Mouse (Mus musculus) CH12.LX (cell line): ENCODE measurements around the gene Inppl1. TPM values are rescaled to one million over a fixed set of nuclear protein-coding genes. Genes with fewer than 3 reads are reported as not detected.

ENCODE experiments used
- DNase-seq: peaks from one replicate; pipeline ENCODE4 v3.0.0-alpha.2; 2013; ENCODE audit errors: extremely low read depth
- H3K27ac ChIP-seq: 2 replicates; pipeline ENCODE4 v1.5.1; 2012; ENCODE audit warnings: low read depth, mild to moderate bottlenecking, control low read depth, moderate library complexity; ENCODE audit not compliant: insufficient read depth
- H3K27me3 ChIP-seq: replicated peaks from 2 replicates; pipeline ENCODE3; 2012; ENCODE audit warnings: inconsistent platforms
- H3K36me3 ChIP-seq, 2 experiments: replicated peaks in 1 of 2; 2 replicates each; pipeline versions ENCODE3 to v1.6.1; 2012; ENCODE audit warnings: inconsistent platforms in 1 of 2, low read length in 1 of 2, mild to moderate bottlenecking in 1 of 2, mixed read lengths in 1 of 2, moderate library complexity in 1 of 2; ENCODE audit not compliant: control insufficient read depth in 1 of 2, insufficient read depth in 1 of 2
- H3K4me1 ChIP-seq, 2 experiments: 2 replicates each; pipeline ENCODE4 v1.6.1; 2012; ENCODE audit warnings: inconsistent platforms in 1 of 2, moderate library complexity in 1 of 2; ENCODE audit not compliant: insufficient read depth in 2 of 2, control insufficient read depth in 1 of 2
- H3K4me2 ChIP-seq: 2 replicates; pipeline ENCODE4 v1.6.1; 2012; ENCODE audit warnings: low read depth, mild to moderate bottlenecking, control low read depth; ENCODE audit not compliant: poor library complexity, insufficient read depth, severe bottlenecking
- H3K4me3 ChIP-seq, 3 experiments: fragments of 150-350 bp in 1 of 3; sonication (generic) in 1 of 3; replicated peaks in 1 of 3; 2 replicates each; pipeline versions ENCODE3 to v1.5.1; 2011 to 2012; ENCODE audit warnings: low read depth in 2 of 3, low read length in 2 of 3, mild to moderate bottlenecking in 2 of 3, moderate library complexity in 2 of 3, control low read depth in 1 of 3, improper control_type of control experiment in 1 of 3, inconsistent platforms in 1 of 3, mixed read lengths in 1 of 3; ENCODE audit not compliant: poor library complexity in 1 of 3
- H3K79me2 ChIP-seq: replicated peaks from 2 replicates; pipeline ENCODE4 v1.6.1; 2012; ENCODE audit warnings: mild to moderate bottlenecking, moderate library complexity; ENCODE audit not compliant: control insufficient read depth, poor library complexity, insufficient read depth, severe bottlenecking; ENCODE audit errors: extremely low read depth
- H3K9ac ChIP-seq: 2 replicates; pipeline ENCODE4 v1.6.1; 2012; ENCODE audit warnings: low read depth, mild to moderate bottlenecking, control low read depth, moderate library complexity; ENCODE audit not compliant: insufficient read depth
- H3K9me3 ChIP-seq: replicated peaks from 2 replicates; pipeline ENCODE3; 2012; ENCODE audit warnings: low read length, inconsistent platforms, mixed read lengths
- BHLHE40 ChIP-seq: IDR thresholded peaks from 2 replicates; pipeline ENCODE4 v1.6.1; 2011; ENCODE audit warnings: mild to moderate bottlenecking, low read depth, low read length, improper control_type of control experiment
- CTCF ChIP-seq, 2 experiments: IDR thresholded peaks in 1 of 2; conservative IDR thresholded peaks in 1 of 2; 2 replicates each; pipeline ENCODE4 v1.5.1; 2011 to 2012; ENCODE audit warnings: low read depth in 2 of 2, low read length in 2 of 2, improper control_type of control experiment in 1 of 2, inconsistent platforms in 1 of 2, mild to moderate bottlenecking in 1 of 2, moderate library complexity in 1 of 2
- E2F4 ChIP-seq: IDR thresholded peaks from 2 replicates; pipeline ENCODE4 v1.6.1; 2011; ENCODE audit warnings: low read depth, low read length, improper control_type of control experiment; ENCODE audit not compliant: insufficient replicate concordance
- ELF1 ChIP-seq: IDR thresholded peaks from 2 replicates; pipeline ENCODE4 v1.6.1; 2014; ENCODE audit warnings: low read depth, mild to moderate bottlenecking, inconsistent platforms, low read length, improper control_type of control experiment
- GABPA ChIP-seq: IDR thresholded peaks from 2 replicates; pipeline ENCODE4 v1.6.1; 2012; ENCODE audit warnings: low read depth, low read length, improper control_type of control experiment, inconsistent platforms; ENCODE audit not compliant: insufficient replicate concordance
- HCFC1 ChIP-seq: IDR thresholded peaks from 2 replicates; pipeline ENCODE4 v1.6.1; 2012; ENCODE audit warnings: low read depth, mild to moderate bottlenecking, inconsistent platforms, low read length, improper control_type of control experiment
- IRF4 ChIP-seq: IDR thresholded peaks from 2 replicates; pipeline ENCODE4 v1.6.1; 2014; ENCODE audit warnings: low read depth, mild to moderate bottlenecking, inconsistent platforms, low read length, improper control_type of control experiment
- JUN ChIP-seq: IDR thresholded peaks from 2 replicates; pipeline ENCODE4 v1.6.1; 2011; ENCODE audit warnings: low read depth, mild to moderate bottlenecking, low read length, improper control_type of control experiment, moderate library complexity; ENCODE audit not compliant: insufficient read depth
- JUND ChIP-seq: conservative IDR thresholded peaks from 2 replicates; pipeline ENCODE4 v1.6.1; 2011; ENCODE audit warnings: low read depth, low read length, improper control_type of control experiment
- MAFK ChIP-seq: IDR thresholded peaks from 2 replicates; pipeline ENCODE4 v1.6.1; 2011; ENCODE audit warnings: low read length, improper control_type of control experiment; ENCODE audit not compliant: insufficient replicate concordance
- MAZ ChIP-seq: IDR thresholded peaks from 2 replicates; pipeline ENCODE4 v1.6.1; 2012; ENCODE audit warnings: low read depth, mild to moderate bottlenecking, inconsistent platforms, low read length, improper control_type of control experiment, moderate library complexity
- MEF2A ChIP-seq: IDR thresholded peaks from 2 replicates; pipeline ENCODE4 v1.6.1; 2014; ENCODE audit warnings: low read depth, mild to moderate bottlenecking, inconsistent platforms, low read length, improper control_type of control experiment, borderline replicate concordance
- RCOR1 ChIP-seq: conservative IDR thresholded peaks from 2 replicates; pipeline ENCODE4 v1.6.1; 2012; ENCODE audit warnings: low read depth, mild to moderate bottlenecking, inconsistent platforms, low read length, improper control_type of control experiment
- SMC3 ChIP-seq: IDR thresholded peaks from 2 replicates; pipeline ENCODE4 v1.6.1; 2011; ENCODE audit warnings: low read depth, low read length, improper control_type of control experiment
- TCF12 ChIP-seq: IDR thresholded peaks from 2 replicates; pipeline ENCODE4 v1.6.1; 2014; ENCODE audit warnings: low read depth, mild to moderate bottlenecking, inconsistent platforms, low read length, improper control_type of control experiment
- UBTF ChIP-seq: IDR thresholded peaks from 2 replicates; pipeline ENCODE4 v1.6.1; 2012; ENCODE audit warnings: low read depth, mild to moderate bottlenecking, inconsistent platforms, low read length, improper control_type of control experiment, moderate library complexity
- USF1 ChIP-seq: IDR thresholded peaks from 2 replicates; pipeline ENCODE4 v1.6.1; 2014; ENCODE audit warnings: low read depth, mild to moderate bottlenecking, inconsistent platforms, low read length, improper control_type of control experiment
- USF2 ChIP-seq: conservative IDR thresholded peaks from 2 replicates; pipeline ENCODE4 v1.6.1; 2011; ENCODE audit warnings: low read depth, low read length, improper control_type of control experiment
- ZKSCAN1 ChIP-seq: IDR thresholded peaks from 2 replicates; pipeline ENCODE4 v1.6.1; 2012; ENCODE audit warnings: low read depth, inconsistent platforms, low read length, improper control_type of control experiment, borderline replicate concordance
- ZMIZ1 ChIP-seq: IDR thresholded peaks from 2 replicates; pipeline ENCODE4 v1.6.1; 2012; ENCODE audit warnings: low read depth, mild to moderate bottlenecking, inconsistent platforms, low read length, improper control_type of control experiment
- ZNF384 ChIP-seq: IDR thresholded peaks from 2 replicates; pipeline ENCODE4 v1.6.1; 2012; ENCODE audit warnings: low read depth, low read length, improper control_type of control experiment, inconsistent platforms
- dilution Hi-C: fragments of 300-500 bp; cut with MboI; formaldehyde crosslinking; loops from 2 replicates; pipeline ENCODE4 v1.14.3; 2020; ENCODE audit warnings: low sequenced_read_pairs; ENCODE audit not compliant: extremely low pct_unique_long_range_greater_than_20kb, extremely low pct_ligation_motif_present
- in situ Hi-C: fragments of 300-500 bp; cut with MboI; formaldehyde crosslinking; loops from 3 replicates; pipeline ENCODE4 v1.14.3; 2019; ENCODE audit warnings: low sequenced_read_pairs, low pct_ligation_motif_present, low pct_unique_long_range_greater_than_20kb, mixed read lengths
- polyA plus RNA-seq: library from polyadenylated mRNA; unstranded; fragments of >175 nt; gene quantifications from 2 replicates; pipeline ENCODE4 v1.2.1, GENCODE M21; 2012; ENCODE audit warnings: low read depth; ENCODE audit not compliant: insufficient read length
- total RNA-seq, 2 experiments: library from RNA; depleted of rRNA; stranded (reverse); fragments of 300-350 nt in 1 of 2; fragments of >200 nt in 1 of 2; gene quantifications; 2 replicates each; pipeline ENCODE4 v1.2.3; 2012 to 2014

The Inppl1 gene
- total and polyA plus RNA-seq, 3 experiments = 27.3 to 44.3 (median 37.9) TPM

DNA sequence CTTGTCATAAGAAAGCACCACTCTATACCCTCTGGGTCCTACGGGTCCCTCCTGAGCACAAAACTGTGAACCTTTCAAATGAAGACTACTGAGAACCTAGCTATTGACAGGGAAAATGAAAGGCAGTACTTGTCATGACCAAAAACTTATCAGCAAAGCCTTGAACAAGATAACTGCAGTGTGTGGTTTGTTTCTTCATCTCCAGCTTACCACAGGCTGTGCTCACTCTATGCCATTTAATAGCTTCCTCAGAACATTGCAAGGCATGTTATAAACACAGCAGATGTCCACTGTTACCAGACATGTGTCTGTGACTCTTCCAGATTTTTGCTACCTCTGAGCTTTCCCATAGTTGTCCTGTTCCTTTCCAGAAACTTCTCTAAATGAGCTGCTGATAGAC, 61.0 kb downstream of the Inppl1 start:
- in situ Hi-C loops (no loop called here), dilution Hi-C loops (no loop called here)
- no peaks in the 10 kb centered on the region for H3K79me2 ChIP-seq
- TF ChIP-seq BHLHE40 (no peak), TCF12 (no peak), JUND (no peak), CTCF (conservative IDR thresholded peaks at IDR 0.05 in 1 of 2, IDR thresholded peaks at IDR 0.05 in 1 of 2; ENCODE audit: low read depth in 2 of 2, low read length in 2 of 2) (no peak), HCFC1 (no peak), ZNF384 (no peak), MAZ (no peak), MAFK (no peak), ELF1 (no peak), E2F4 (no peak)
- H3K4me3 ChIP-seq = no peak overlapping the region
- H3K9ac ChIP-seq = no peak overlapping the region
- H3K9me3 ChIP-seq = no peaks in the 10 kb centered on the region
- no peaks in the 10 kb centered on the region for H3K4me1 ChIP-seq
- H3K4me2 ChIP-seq = no peak overlapping the region
- peaks cover 36 to 93% of the 10 kb centered on the region in 2 experiments for H3K36me3 ChIP-seq
- DNase-seq = no peak
- H3K27ac ChIP-seq = no peak overlapping the region
- no peaks in the 10 kb centered on the region for H3K27me3 ChIP-seq

DNA sequence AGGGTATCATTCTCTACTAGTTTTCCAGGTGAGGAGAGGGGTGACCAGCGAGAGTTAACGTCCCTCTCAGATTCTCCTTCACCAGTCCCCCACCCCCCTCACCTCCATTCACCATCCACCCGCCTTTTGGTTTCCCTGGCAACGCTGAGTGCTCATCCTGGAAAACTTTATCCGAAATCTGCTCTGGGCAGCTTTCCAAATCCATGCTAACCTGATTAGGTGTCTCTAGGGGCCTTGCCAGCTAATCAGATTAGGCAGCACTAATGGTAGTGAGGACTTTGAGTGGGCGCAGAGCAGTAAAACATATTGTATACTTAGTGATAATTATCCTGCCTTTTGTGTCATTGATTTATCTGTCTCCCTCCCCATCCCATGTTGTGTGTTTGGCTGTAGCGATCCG, 65.3 kb downstream of the Inppl1 start:
- TF ChIP-seq UBTF (no peak), JUN (no peak), SMC3 (no peak), RCOR1 (no peak), USF2 (no peak), MAFK (no peak), IRF4 (no peak), ZKSCAN1 (no peak), ZMIZ1 (no peak), USF1 (no peak), GABPA (no peak), ZNF384 (no peak), MEF2A (no peak), ELF1 (no peak)
- TF ChIP-seq, all 38 proteins: peak for 0
- no peaks in the 10 kb centered on the region for H3K27me3 ChIP-seq
- no peak overlapping the region for H3K9ac ChIP-seq
- in situ Hi-C loops = no loop called here
- no peaks in the 10 kb centered on the region for H3K79me2 ChIP-seq
- H3K9me3 ChIP-seq = no peaks in the 10 kb centered on the region
- H3K4me1 ChIP-seq = no peaks in the 10 kb centered on the region
- H3K27ac ChIP-seq = no peak overlapping the region
- H3K36me3 ChIP-seq = peaks cover 24 to 89% of the 10 kb centered on the region in 2 experiments
- H3K4me2 ChIP-seq = no peak overlapping the region
- DNase-seq = no peak
- dilution Hi-C loops = no loop called here
- no peak overlapping the region for H3K4me3 ChIP-seq

Other genes with a start within 250 kb of the Inppl1 start
- gene Clpb, start 174.6 kb downstream of the Inppl1 start, total RNA-seq (2012; rRNA removed) = 48.9 and 68.4 TPM in 2 replicates
- gene Clpb, start 174.6 kb downstream of the Inppl1 start, total RNA-seq (2014; rRNA removed) = 41.7 and 46.0 TPM in 2 replicates
- gene Clpb, start 174.6 kb downstream of the Inppl1 start, polyA plus RNA-seq = 25.5 and 29.4 TPM in 2 replicates
- not detected in 2 replicates for gene Phox2a, start 19.9 kb downstream of the Inppl1 start, total RNA-seq (2012; rRNA removed)
- not detected in 2 replicates for gene Phox2a, start 19.9 kb downstream of the Inppl1 start, total RNA-seq (2014; rRNA removed)
- not detected in 2 replicates for gene Phox2a, start 19.9 kb downstream of the Inppl1 start, polyA plus RNA-seq
- gene Folr2, start 19.0 kb upstream of the Inppl1 start, total RNA-seq (2012; rRNA removed) = not detected in 2 replicates
- not detected in 2 replicates for gene Folr2, start 19.0 kb upstream of the Inppl1 start, total RNA-seq (2014; rRNA removed)
- not detected in 2 replicates for gene Folr2, start 19.0 kb upstream of the Inppl1 start, polyA plus RNA-seq
- 69.1 and 88.8 TPM in 2 replicates for gene Anapc15, start 25.5 kb upstream of the Inppl1 start, total RNA-seq (2012; rRNA removed)
- 90.6 and 98.5 TPM in 2 replicates for gene Anapc15, start 25.5 kb upstream of the Inppl1 start, total RNA-seq (2014; rRNA removed)
- gene Anapc15, start 25.5 kb upstream of the Inppl1 start, polyA plus RNA-seq = 97.1 and 107 TPM in 2 replicates
- 0.25 and 0.34 TPM in 2 replicates for gene Folr1, start 32.6 kb upstream of the Inppl1 start, total RNA-seq (2012; rRNA removed)
- not detected in 2 replicates for gene Folr1, start 32.6 kb upstream of the Inppl1 start, total RNA-seq (2014; rRNA removed)
- gene Folr1, start 32.6 kb upstream of the Inppl1 start, polyA plus RNA-seq = not detected in 2 replicates
- gene Lamtor1, start 67.7 kb upstream of the Inppl1 start, total RNA-seq (2012; rRNA removed) = 68.6 and 77.9 TPM in 2 replicates
- 80.7 and 86.2 TPM in 2 replicates for gene Lamtor1, start 67.7 kb upstream of the Inppl1 start, total RNA-seq (2014; rRNA removed)
- gene Lamtor1, start 67.7 kb upstream of the Inppl1 start, polyA plus RNA-seq = 107 and 124 TPM in 2 replicates
- gene Tomt, start 68.1 kb upstream of the Inppl1 start, total RNA-seq (2012; rRNA removed) = 1.1 and 1.4 TPM in 2 replicates
- 0.07 and 0.22 TPM in 2 replicates for gene Tomt, start 68.1 kb upstream of the Inppl1 start, total RNA-seq (2014; rRNA removed)
- gene Tomt, start 68.1 kb upstream of the Inppl1 start, polyA plus RNA-seq = 1.3 TPM in 2 replicates
- 3.9 and 5.6 TPM in 2 replicates for gene Lrrc51, start 95.7 kb upstream of the Inppl1 start, total RNA-seq (2012; rRNA removed)
- gene Lrrc51, start 95.7 kb upstream of the Inppl1 start, total RNA-seq (2014; rRNA removed) = 5.2 and 6.6 TPM in 2 replicates
- gene Lrrc51, start 95.7 kb upstream of the Inppl1 start, polyA plus RNA-seq = 3.2 and 4.9 TPM in 2 replicates
- gene Numa1, start 95.9 kb upstream of the Inppl1 start, total RNA-seq (2012; rRNA removed) = 56.4 and 57.6 TPM in 2 replicates
- 38.0 and 38.2 TPM in 2 replicates for gene Numa1, start 95.9 kb upstream of the Inppl1 start, total RNA-seq (2014; rRNA removed)
- gene Numa1, start 95.9 kb upstream of the Inppl1 start, polyA plus RNA-seq = 75.7 and 79.5 TPM in 2 replicates
- gene Il18bp, start 180.5 kb upstream of the Inppl1 start, total RNA-seq (2012; rRNA removed) = 1.9 and 2.6 TPM in 2 replicates
- gene Il18bp, start 180.5 kb upstream of the Inppl1 start, total RNA-seq (2014; rRNA removed) = 1.7 and 1.9 TPM in 2 replicates
- gene Il18bp, start 180.5 kb upstream of the Inppl1 start, polyA plus RNA-seq = 2.9 and 3.3 TPM in 2 replicates
- 20.4 and 20.7 TPM in 2 replicates for gene Rnf121, start 227.2 kb upstream of the Inppl1 start, total RNA-seq (2012; rRNA removed)
- 10.3 and 13.9 TPM in 2 replicates for gene Rnf121, start 227.2 kb upstream of the Inppl1 start, total RNA-seq (2014; rRNA removed)
- 24.8 and 27.7 TPM in 2 replicates for gene Rnf121, start 227.2 kb upstream of the Inppl1 start, polyA plus RNA-seq
- gene Xndc1, start 227.3 kb upstream of the Inppl1 start, total RNA-seq (2012; rRNA removed) = 19.8 and 20.2 TPM in 2 replicates
- 15.4 and 19.9 TPM in 2 replicates for gene Xndc1, start 227.3 kb upstream of the Inppl1 start, total RNA-seq (2014; rRNA removed)
- 23.4 and 26.7 TPM in 2 replicates for gene Xndc1, start 227.3 kb upstream of the Inppl1 start, polyA plus RNA-seq
- gene Xntrpc, start 227.5 kb upstream of the Inppl1 start, total RNA-seq (2012; rRNA removed) = 1.6 and 1.9 TPM in 2 replicates
- gene Xntrpc, start 227.5 kb upstream of the Inppl1 start, total RNA-seq (2014; rRNA removed) = 0.64 and 0.93 TPM in 2 replicates
- 1.6 and 1.7 TPM in 2 replicates for gene Xntrpc, start 227.5 kb upstream of the Inppl1 start, polyA plus RNA-seq
- 0.17 TPM in 1 of 2 replicates, not detected in the other for gene Trpc2, start 244.9 kb upstream of the Inppl1 start, total RNA-seq (2012; rRNA removed)
- 0.24 TPM in 1 of 2 replicates, not detected in the other for gene Trpc2, start 244.9 kb upstream of the Inppl1 start, total RNA-seq (2014; rRNA removed)
- not detected in 2 replicates for gene Trpc2, start 244.9 kb upstream of the Inppl1 start, polyA plus RNA-seq